Comparison of ENCODE assay signal across 8 mouse cellular contexts in the genomic region with DNA sequence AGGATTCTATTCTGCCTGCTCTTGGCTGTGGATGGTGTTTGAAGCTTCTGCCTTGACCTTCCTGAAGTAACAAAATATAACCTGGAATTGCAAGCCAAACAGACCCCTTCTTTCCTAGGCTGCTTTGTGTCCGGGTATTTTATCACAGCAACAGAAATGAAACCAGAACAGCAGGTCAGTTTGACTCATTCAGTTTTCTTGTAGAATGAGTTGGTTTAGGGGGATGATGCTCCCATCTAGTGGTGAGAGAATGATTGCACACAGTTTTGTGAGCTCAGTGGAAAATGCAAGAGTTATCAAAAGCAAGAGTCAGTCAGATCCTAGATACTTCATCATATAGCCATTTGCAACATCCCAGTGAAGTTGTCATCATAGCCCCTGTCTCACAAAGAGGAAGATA. TPM values are rescaled to one million over a fixed set of nuclear protein-coding genes. Genes with fewer than 3 reads are reported as not detected.
A peak's percentile ranks its signal among the peaks of the same experiment; 100 is the strongest.
DNase-seq lines count a peak whose midpoint lies in the region; ATAC-seq and TF ChIP-seq lines count a peak whose summit lies in the region.

No protein-coding gene starts in this region.

- TF ChIP-seq EP300 in liver, postnatal 0 days (IDR thresholded peaks at IDR 0.05; ENCODE audit: low read depth), result no peak

- no peaks in the 10 kb centered on the region for H3K27me3 ChIP-seq in liver, postnatal 0 days (ENCODE audit: insufficient read depth, low read length)

- DNase-seq in gastrocnemius, adult 2 months, result no peak
- no peak for DNase-seq in gastrocnemius, postnatal 14 days
- no peak for DNase-seq in liver, postnatal 0 days
- DNase-seq in liver, result no peak
- DNase-seq in brain, embryonic 18.5 days (ENCODE audit: low read depth, low spot score), result peak; percentile 37
- DNase-seq in naive thymus-derived CD4-positive, alpha-beta T cell, adult 2 months (ENCODE audit: low read depth), result peak; percentile 32
- DNase-seq in spleen, postnatal 10 days (ENCODE audit: low spot score in 2 of 2), result no peak
- no peak for DNase-seq in urinary bladder, postnatal 25 days (ENCODE audit: low spot score)

- WGBS in liver, postnatal 0 days (ENCODE audit: insufficient replicate concordance), result 58% methylated on average over 1 of the region's 1 CpGs

- no peak overlapping the region for H3K9ac ChIP-seq in liver, postnatal 0 days (replicated peaks)

- H3K9me3 ChIP-seq in liver, postnatal 0 days (ENCODE audit: low read length), result no peaks in the 10 kb centered on the region

- H3K27ac ChIP-seq in gastrocnemius, adult 2 months, result no peak overlapping the region
- no peak overlapping the region for H3K27ac ChIP-seq in liver, postnatal 0 days (ENCODE audit: low read depth)

- H3K36me3 ChIP-seq in liver, postnatal 0 days (replicated peaks; ENCODE audit: insufficient read depth, low read length), result no peaks in the 10 kb centered on the region

- H3K4me2 ChIP-seq in liver, postnatal 0 days (ENCODE audit: low read depth, low read length), result no peak overlapping the region

- no peaks in the 10 kb centered on the region for H3K4me1 ChIP-seq in liver, postnatal 0 days (ENCODE audit: insufficient read depth)

- intact Hi-C loops in gastrocnemius, adult 2 months (cut with DNase I), result loop anchor here (2.0 to 10.0 kb wide), 3 partner anchors 111 to 382 kb away; no protein-coding TSS in a partner anchor
- intact Hi-C loops in gastrocnemius, postnatal 14 days (cut with DNase I; ENCODE audit: low total_unique reads), result loop anchor here (10.0 kb wide), 1 partner anchor 385 kb away; no protein-coding TSS in a partner anchor

- no peak for ATAC-seq in liver, postnatal 0 days

- H3K4me3 ChIP-seq in gastrocnemius, adult 2 months, result no peak overlapping the region
- H3K4me3 ChIP-seq in liver, postnatal 0 days (ENCODE audit: low read depth, low read length), result no peak overlapping the region

- peak; percentile 75 for TF ChIP-seq CTCF in gastrocnemius, adult 2 months (IDR thresholded peaks at IDR 0.05)
- TF ChIP-seq CTCF in liver, postnatal 0 days (IDR thresholded peaks at IDR 0.05; ENCODE audit: low read depth), result peak; percentile 60

RNA-seq across cellular contexts. Expression of a gene that starts 16.7 kb away (rescaled TPM):
- 1 to 10 TPM; 6.1 to 7.8 TPM for total RNA-seq in gastrocnemius, adult 2 months (2021)
- total RNA-seq in gastrocnemius, postnatal 14 days (2021), result 1 to 10 TPM; 4.0 to 5.3 TPM
- 2.2 and 2.8 TPM in 2 replicates for polyA plus RNA-seq in liver, postnatal 0 days (2015; fragmentation: Nextera tagmentation; extraction: Ambion mirVana)

Comparison
In these comparisons a context has a peak if more than half of its experiments do, and no peak if none do; other contexts are left out.
1. DNase-seq: peak in brain, embryonic 18.5 days (single experiment) and naive thymus-derived CD4-positive, alpha-beta T cell, adult 2 months (single experiment); none in gastrocnemius, adult 2 months (single experiment), gastrocnemius, postnatal 14 days (single experiment), liver, postnatal 0 days (single experiment), liver (single experiment), spleen, postnatal 10 days (0 of 2) and urinary bladder, postnatal 25 days (single experiment).